Mouse (Mus musculus) bone marrow, adult 2 months (tissue): Measurements from ENCODE around the gene Lyrm9.

Source experiments
- CTCF ChIP-seq: fragments of 200-500 bp; IDR thresholded peaks from 2 replicates; pipeline ENCODE4 v1.5.1; 2011; ENCODE audit warnings: low read length, control low read depth; ENCODE audit not compliant: control insufficient read depth, insufficient read depth
- POLR2A ChIP-seq: fragments of 200-500 bp; IDR thresholded peaks from 2 replicates; pipeline ENCODE4 v1.6.1; 2011; ENCODE audit warnings: low read depth, mild to moderate bottlenecking, control low read depth, low read length, borderline replicate concordance; ENCODE audit not compliant: control insufficient read depth

DNA sequence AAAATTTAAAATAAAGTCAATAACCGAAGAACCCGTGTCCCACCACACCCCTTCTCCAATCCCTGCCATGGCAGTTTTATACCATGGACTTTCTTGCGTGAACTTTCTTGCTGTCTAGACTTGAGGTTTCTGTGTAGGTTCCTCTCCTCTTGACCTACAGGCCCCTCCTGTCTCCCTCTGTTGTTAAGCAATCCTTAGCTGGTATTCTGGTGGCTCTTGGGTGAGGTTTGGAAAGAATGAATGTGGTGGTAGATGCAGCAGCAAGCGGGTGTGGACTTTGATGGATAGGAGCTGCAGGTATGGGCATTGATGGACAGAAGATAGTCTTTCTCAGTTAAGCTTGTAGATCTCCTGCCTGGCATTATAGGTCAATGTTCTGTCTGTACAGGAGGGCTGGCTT, 37.5 kb downstream of the Lyrm9 start:
- TF ChIP-seq CTCF = no peak
- TF ChIP-seq POLR2A = no peak
